Mouse (Mus musculus) T-cell, adult 66 days (primary cell): Measurements from ENCODE around the gene Rab5if. TPM values are rescaled to one million over a fixed set of nuclear protein-coding genes. Genes with fewer than 3 reads are reported as not detected.

Experiments
- total RNA-seq, 2 experiments: library from RNA; stranded (reverse); gene quantifications; 3 replicates in 1 of 2; 4 replicates in 1 of 2; pipeline ENCODE4 v1.2.4; 2023

Gene Rab5if
- 10 to 100 TPM; 68.9 to 70.0 TPM for total RNA-seq

DNA sequence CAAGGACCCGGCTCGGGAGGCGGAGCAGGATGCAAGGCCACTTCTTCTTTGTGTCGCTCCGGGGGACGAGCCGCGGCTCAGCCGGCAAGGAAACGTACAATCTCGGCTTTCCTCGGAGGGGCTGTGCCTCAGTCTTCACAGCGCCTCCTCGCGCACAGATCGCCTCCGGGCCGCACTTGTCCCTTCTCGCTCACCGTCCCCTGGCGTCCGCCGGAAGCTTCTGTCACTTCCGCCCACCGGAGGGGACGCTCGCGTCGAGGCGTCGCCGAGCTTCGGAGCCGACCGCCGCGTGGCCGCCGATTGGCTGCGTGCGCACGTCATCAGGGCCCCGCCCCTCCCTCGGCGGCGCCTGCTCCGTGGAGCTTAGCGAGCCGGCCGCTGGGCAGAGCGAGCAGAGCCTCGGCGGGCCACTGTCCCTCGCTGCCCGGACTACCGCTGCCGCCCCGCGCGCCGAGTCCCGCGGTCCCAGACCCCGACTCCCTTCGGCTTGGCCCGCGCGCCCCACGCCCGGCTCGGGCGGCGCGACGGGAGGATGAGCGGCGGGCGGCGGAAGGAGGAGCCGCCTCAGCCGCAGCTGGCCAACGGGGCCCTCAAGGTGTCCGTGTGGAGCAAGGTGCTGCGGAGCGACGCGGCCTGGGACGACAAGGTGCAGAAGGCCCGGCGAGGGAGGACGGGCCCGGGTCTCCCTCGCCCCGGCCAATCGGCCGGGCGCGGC, at the start of gene Rab5if:
Gene Rab5if, plus strand, starts transcription at position 357 of the 715 bp plus-strand sequence.

DNA sequence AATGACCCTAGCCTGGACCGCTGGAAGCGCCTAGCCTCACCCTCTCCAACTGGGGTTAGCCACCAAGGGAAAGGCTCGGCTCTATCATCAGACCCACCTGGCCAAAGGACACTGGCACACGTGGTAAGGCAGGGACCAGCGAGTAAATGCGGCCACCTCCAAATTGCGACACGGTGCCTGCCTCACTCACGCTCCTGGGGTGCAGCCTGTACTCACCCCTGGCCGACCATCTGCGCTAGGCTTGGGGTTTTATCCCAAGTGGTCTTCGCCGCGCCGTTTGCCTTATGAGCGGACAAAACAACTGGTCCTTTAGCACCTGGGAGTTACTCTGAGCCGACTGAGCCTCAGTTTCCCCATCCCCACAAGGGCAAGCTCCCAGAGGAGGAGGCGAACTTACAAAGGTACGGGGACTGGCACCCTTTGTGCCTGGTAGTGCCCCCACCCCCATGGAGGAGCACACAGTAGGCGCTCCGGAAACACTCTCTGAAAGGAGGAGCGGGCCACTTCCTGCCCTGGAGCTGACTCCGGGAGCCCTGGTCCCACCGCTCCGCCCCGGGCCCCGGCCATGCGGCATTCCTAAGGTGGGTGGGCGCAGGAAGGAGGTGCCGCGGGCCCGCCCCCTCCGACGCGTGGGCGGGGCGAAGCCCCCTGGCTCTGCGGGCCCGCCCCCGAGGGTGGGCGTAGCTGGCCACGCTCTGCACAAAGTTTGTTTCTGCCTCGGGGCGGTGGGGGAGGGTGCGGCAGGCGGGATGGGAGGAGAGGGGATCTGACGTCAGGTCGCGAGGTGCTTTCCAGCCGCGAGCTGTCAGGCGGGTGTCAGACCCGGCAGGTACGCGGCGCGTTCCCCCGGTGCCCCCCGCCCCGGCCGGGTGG, 23.4 kb upstream of the Rab5if start, which contains the start of gene Tgif2:
Gene Tgif2, plus strand, starts transcription at position 689 of the 873 bp plus-strand sequence.

DNA sequence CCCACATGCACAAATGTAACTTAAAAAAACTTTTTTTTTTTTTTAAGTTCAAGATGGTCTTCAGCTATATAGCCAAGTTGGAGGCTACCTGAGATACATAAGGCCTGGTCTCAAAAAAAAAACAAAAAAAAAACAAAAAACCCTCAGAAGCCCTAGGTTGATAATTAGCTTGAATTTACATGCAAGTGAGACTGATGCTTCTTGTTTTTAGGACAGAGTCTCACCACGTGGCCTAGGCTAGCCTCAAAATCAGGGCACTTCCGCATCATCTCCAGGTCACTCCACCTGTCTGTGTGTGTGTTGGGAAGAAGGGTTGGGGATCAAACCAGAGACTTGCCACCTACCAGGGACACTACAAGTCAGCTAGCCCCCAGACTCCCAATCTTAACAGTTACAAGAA, 5.1 kb upstream of the Rab5if start, which contains the start of gene 4930518I15Rik:
Gene 4930518I15Rik, minus strand, starts transcription at position 112 of the 400 bp plus-strand sequence.

DNA sequence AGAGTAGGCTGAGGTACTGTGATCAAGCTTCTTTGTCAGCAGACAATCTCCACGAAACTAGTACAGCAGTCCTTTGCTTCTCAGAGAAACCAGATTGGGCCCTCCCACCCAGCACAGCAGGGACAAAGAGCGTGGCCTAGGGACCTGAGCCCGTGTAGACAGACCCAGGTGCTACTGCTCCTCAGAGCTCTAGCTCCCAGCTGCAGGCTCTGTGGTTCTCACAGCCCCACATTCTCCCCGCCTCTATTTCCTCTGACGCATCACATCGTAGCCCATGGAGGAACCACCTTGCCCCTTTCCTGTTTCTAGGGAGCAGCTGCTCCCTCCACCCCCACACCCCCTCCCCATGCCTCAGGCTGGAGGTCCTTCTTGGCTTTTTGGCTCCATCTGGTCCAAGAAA, 24.1 kb downstream of the Rab5if start, which contains the start of gene Sla2:
Gene Sla2, minus strand, starts transcription at position 176 of the 400 bp plus-strand sequence.

Other genes starting within 250 kb of the Rab5if start
- gene Dlgap4, start 249.4 kb upstream of the Rab5if start, total RNA-seq, result 10 to 100 TPM; 82.8 to 96.8 TPM
- gene Myl9, start 87.7 kb upstream of the Rab5if start, total RNA-seq, result not detected
- 10 to 100 TPM; 41.2 to 68.8 TPM for gene Tgif2, start 23.1 kb upstream of the Rab5if start, total RNA-seq
- 1 to 10 TPM; 8.1 TPM for gene 4930518I15Rik, start 5.2 kb upstream of the Rab5if start, total RNA-seq
- gene Sla2, start 24.1 kb downstream of the Rab5if start, total RNA-seq, result 10 to 100 TPM; 37.9 to 50.6 TPM
- gene Ndrg3, start 128.9 kb downstream of the Rab5if start, total RNA-seq, result 10 to 100 TPM; 65.6 to 69.4 TPM
- gene Dsn1, start 144.0 kb downstream of the Rab5if start, total RNA-seq, result 10 to 100 TPM; 16.1 to 23.6 TPM
- under 1 TPM; 0.65 to 0.82 TPM for gene Soga1, start 216.1 kb downstream of the Rab5if start, total RNA-seq
- not detected for gene Tldc2, start 223.9 kb downstream of the Rab5if start, total RNA-seq